22 mouse cellular contexts compared by ENCODE assay signal in genomic region chr10:68587416-68588040, GRCm38 (mm10). TPM values are rescaled to one million over a fixed set of nuclear protein-coding genes. Genes with fewer than 3 reads are reported as not detected.
DNase-seq lines count a peak whose midpoint lies in the region; ATAC-seq lines count a peak whose summit lies in the region.
"Had no signal": no experiment of that assay in that cellular context is flagged by ENCODE, and none has a peak within 500 bp of the region (broad histone marks: within the 10 kb centered on the region; RNA-seq: fewer than 3 reads in every experiment).

No protein-coding gene starts in this region.

- H3K9ac ChIP-seq in heart, embryonic 12.5 days, result no peak overlapping the region
- H3K9ac ChIP-seq in forebrain, embryonic 13.5 days, result no peak overlapping the region
- H3K9ac ChIP-seq: embryonic facial prominence, embryonic 13.5 days; forebrain, embryonic 15.5 days; heart, embryonic 15.5 days; hindbrain, embryonic 15.5 days; kidney, embryonic 15.5 days had no signal

- no peak overlapping the region for H3K27ac ChIP-seq in heart, embryonic 12.5 days (ENCODE audit: poor library complexity, severe bottlenecking)
- no peak overlapping the region for H3K27ac ChIP-seq in forebrain, embryonic 13.5 days
- H3K27ac ChIP-seq: embryonic facial prominence, embryonic 13.5 days; forebrain, embryonic 10.5 days; forebrain, embryonic 15.5 days; heart, embryonic 10.5 days; heart, embryonic 15.5 days; hindbrain, embryonic 15.5 days; kidney, embryonic 15.5 days had no signal

- H3K27me3 ChIP-seq in heart, embryonic 12.5 days (replicated peaks), result no peaks in the 10 kb centered on the region
- no peaks in the 10 kb centered on the region for H3K27me3 ChIP-seq in forebrain, embryonic 13.5 days
- H3K27me3 ChIP-seq: embryonic facial prominence, embryonic 13.5 days; forebrain, embryonic 15.5 days; heart, embryonic 15.5 days; hindbrain, embryonic 15.5 days; kidney, embryonic 15.5 days had no signal

- no peaks in the 10 kb centered on the region for H3K9me3 ChIP-seq in heart, embryonic 12.5 days (replicated peaks)
- no peaks in the 10 kb centered on the region for H3K9me3 ChIP-seq in forebrain, embryonic 13.5 days (replicated peaks)
- H3K9me3 ChIP-seq: embryonic facial prominence, embryonic 13.5 days; forebrain, embryonic 10.5 days; forebrain, embryonic 15.5 days; heart, embryonic 10.5 days; heart, embryonic 15.5 days; hindbrain, embryonic 15.5 days; kidney, embryonic 15.5 days had no signal

- intact Hi-C loops in left cerebral cortex, postnatal 14 days (cut with DNase I), result no loop called here

- H3K4me3 ChIP-seq in heart, embryonic 12.5 days, result no peak overlapping the region
- no peak overlapping the region for H3K4me3 ChIP-seq in forebrain, embryonic 13.5 days
- H3K4me3 ChIP-seq: embryonic facial prominence, embryonic 13.5 days; forebrain, embryonic 10.5 days; forebrain, embryonic 15.5 days; heart, embryonic 10.5 days; heart, embryonic 15.5 days; hindbrain, embryonic 15.5 days; kidney, embryonic 15.5 days had no signal

- H3K4me2 ChIP-seq in heart, embryonic 12.5 days, result no peak overlapping the region
- H3K4me2 ChIP-seq in forebrain, embryonic 13.5 days, result no peak overlapping the region
- H3K4me2 ChIP-seq: embryonic facial prominence, embryonic 13.5 days; forebrain, embryonic 15.5 days; heart, embryonic 15.5 days; hindbrain, embryonic 15.5 days; kidney, embryonic 15.5 days had no signal

- no peaks in the 10 kb centered on the region for H3K4me1 ChIP-seq in heart, embryonic 12.5 days (replicated peaks)
- 0 out of 2 replicates have a peak, but pooled peaks cover 5% of the 10 kb centered on the region for H3K4me1 ChIP-seq in forebrain, embryonic 13.5 days
- H3K4me1 ChIP-seq: forebrain, embryonic 10.5 days; heart, embryonic 10.5 days; heart, embryonic 15.5 days; hindbrain, embryonic 15.5 days; kidney, embryonic 15.5 days had no signal

- peak; percentile 16 for DNase-seq in adrenal gland, postnatal 25 days
- no peak for DNase-seq in adrenal gland, adult 8-10 months
- DNase-seq in heart, postnatal 4 days, result peak; percentile 22
- DNase-seq in 3T3-L1 (ENCODE audit: low read depth, low spot score) (peak; percentile 75), NIH3T3 (ENCODE audit: low read depth) (peak; percentile 83)
- no peak for DNase-seq in left cerebral cortex, postnatal 14 days (ENCODE audit: low spot score in 2 of 2)
- DNase-seq: adrenal gland, adult 2 months; cerebellum, adult 11 months; cerebellum, adult 8-10 months; cerebellum, postnatal 25 days; gastrocnemius, postnatal 36 days had no signal

- 80% methylated on average over 4 of the region's 4 CpGs for WGBS in heart, embryonic 12.5 days
- WGBS in forebrain, embryonic 13.5 days, result 94% methylated on average over 4 of the region's 4 CpGs

- no peak for ATAC-seq in heart, embryonic 12.5 days (ENCODE audit: insufficient number of reproducible peaks, low FRiP score)
- ATAC-seq in forebrain, embryonic 13.5 days, result no peak
- ATAC-seq: forebrain, embryonic 15.5 days; intestine, postnatal 0 days had no signal

- H3K36me3 ChIP-seq in heart, embryonic 12.5 days, result no peaks in the 10 kb centered on the region
- no peaks in the 10 kb centered on the region for H3K36me3 ChIP-seq in forebrain, embryonic 13.5 days (ENCODE audit: poor library complexity, severe bottlenecking)
- H3K36me3 ChIP-seq: embryonic facial prominence, embryonic 13.5 days; forebrain, embryonic 10.5 days; forebrain, embryonic 15.5 days; heart, embryonic 10.5 days; heart, embryonic 15.5 days; hindbrain, embryonic 15.5 days; kidney, embryonic 15.5 days had no signal

RNA-seq across cellular contexts. Expression of gene Cabcoco1, which starts 45.8 kb away (rescaled TPM):
- total RNA-seq in adrenal gland, postnatal 25 days (2021), result 3.0 and 4.4 TPM in 2 replicates
- 1 to 10 TPM; 3.1 to 5.6 (median 4.0) TPM for total RNA-seq in adrenal gland, adult 8-10 months (2022)
- total RNA-seq in heart, postnatal 4 days (2021), result 10 to 100 TPM; 30.5 to 36.1 TPM
- 22.6 and 23.1 TPM in 2 replicates for polyA plus RNA-seq in heart, embryonic 12.5 days (2016; fragmentation: Nextera tagmentation; extraction: Ambion mirVana)
- 1 to 10 TPM; 2.9 to 3.3 TPM for total RNA-seq in left cerebral cortex, postnatal 14 days (2021)
- polyA plus RNA-seq in forebrain, embryonic 13.5 days (2015; fragmentation: Nextera tagmentation; extraction: Ambion mirVana), result 0.44 and 1.2 TPM in 2 replicates
- total RNA-seq: ES-E14; gastrocnemius, postnatal 36 days had no signal
- polyA plus RNA-seq: forebrain, embryonic 10.5 days had no signal

Comparison
In these comparisons a context has a peak if more than half of its experiments do, and no peak if none do; other contexts are left out.
1. DNase-seq: peak in adrenal gland, postnatal 25 days (single experiment), heart, postnatal 4 days (single experiment), 3T3-L1 (single experiment) and NIH3T3 (single experiment); none in adrenal gland, adult 8-10 months (single experiment) and left cerebral cortex, postnatal 14 days (0 of 2).